ENCODE assay signal across 9 mouse cellular contexts in genomic region chr11:70506385-70506784, GRCm38 (mm10). TPM values are rescaled to one million over a fixed set of nuclear protein-coding genes. Genes with fewer than 3 reads are reported as not detected.
DNase-seq lines count a peak whose midpoint lies in the region; ATAC-seq and TF ChIP-seq lines count a peak whose summit lies in the region.
"Had no signal": no experiment of that assay in that cellular context is flagged by ENCODE, and none has a peak within 500 bp of the region (broad histone marks: within the 10 kb centered on the region; RNA-seq: fewer than 3 reads in every experiment).

No protein-coding gene starts in this region.

- H3K27ac ChIP-seq in heart, embryonic 12.5 days (ENCODE audit: poor library complexity, severe bottlenecking) = no peak overlapping the region
- no peak overlapping the region for H3K27ac ChIP-seq in ES-Bruce4 (ENCODE audit: insufficient read depth, low read length)
- H3K27ac ChIP-seq in heart, embryonic 14.5 days (replicated peaks in 1 of 2; ENCODE audit: control insufficient read depth in 1 of 2, insufficient read depth in 1 of 2, low read depth in 2 of 2, low read length in 2 of 2) = no peak overlapping the region
- no peak overlapping the region for H3K27ac ChIP-seq in testis, adult 2 months (ENCODE audit: control insufficient read depth, insufficient read depth, low read depth, low read length)
- H3K27ac ChIP-seq: lung, embryonic 15.5 days had no signal

- H3K4me1 ChIP-seq in heart, embryonic 12.5 days (replicated peaks) = 0 out of 2 replicates have a peak, but pooled peaks cover 4% of the 10 kb centered on the region
- peaks cover 5% of the 10 kb centered on the region for H3K4me1 ChIP-seq in ES-Bruce4 (ENCODE audit: control insufficient read depth, insufficient read depth, low read length)
- 0 out of 4 replicates have a peak, but pooled peaks cover 3 to 4% of the 10 kb centered on the region in 2 experiments for H3K4me1 ChIP-seq in heart, embryonic 14.5 days (ENCODE audit: control insufficient read depth in 2 of 2, insufficient read depth in 2 of 2, low read length in 2 of 2)
- H3K4me1 ChIP-seq in testis, adult 2 months (ENCODE audit: control insufficient read depth, insufficient read depth, low read length) = peaks cover 9% of the 10 kb centered on the region

- no peaks in the 10 kb centered on the region for H3K9me3 ChIP-seq in heart, embryonic 12.5 days (replicated peaks)
- H3K9me3 ChIP-seq in ES-Bruce4 (replicated peaks; ENCODE audit: control insufficient read depth, insufficient read depth, low read length, poor library complexity, severe bottlenecking) = no peaks in the 10 kb centered on the region
- no peaks in the 10 kb centered on the region for H3K9me3 ChIP-seq in heart, embryonic 14.5 days (ENCODE audit: control insufficient read depth, low read length)
- H3K9me3 ChIP-seq: lung, embryonic 15.5 days had no signal

- H3K4me3 ChIP-seq in heart, embryonic 12.5 days = no peak overlapping the region
- H3K4me3 ChIP-seq in ES-Bruce4 (ENCODE audit: low read depth, low read length) = no peak overlapping the region
- no peak overlapping the region for H3K4me3 ChIP-seq in heart, embryonic 14.5 days (ENCODE audit: control insufficient read depth in 1 of 2, insufficient read depth in 1 of 2, low read depth in 1 of 2, low read length in 2 of 2)
- no peak overlapping the region for H3K4me3 ChIP-seq in testis, adult 2 months (ENCODE audit: control insufficient read depth, low read depth, low read length)
- H3K4me3 ChIP-seq: lung, embryonic 15.5 days had no signal

- TF ChIP-seq CTCF in ES-Bruce4 (IDR thresholded peaks at IDR 0.05; ENCODE audit: low read depth, low read length) = peak; percentile 48
- TF ChIP-seq CTCF in testis, adult 2 months (IDR thresholded peaks at IDR 0.05; ENCODE audit: control insufficient read depth, insufficient read depth, insufficient replicate concordance, low read depth, low read length) = peak; percentile 21; the same call in 1 of the 2 replicates

- no peaks in the 10 kb centered on the region for H3K36me3 ChIP-seq in heart, embryonic 12.5 days
- H3K36me3 ChIP-seq in ES-Bruce4 (ENCODE audit: control insufficient read depth, insufficient read depth, low read length, poor library complexity, severe bottlenecking) = no peaks in the 10 kb centered on the region
- H3K36me3 ChIP-seq in heart, embryonic 14.5 days (ENCODE audit: control insufficient read depth, insufficient read depth, low read length) = no peaks in the 10 kb centered on the region
- H3K36me3 ChIP-seq in testis, adult 2 months (ENCODE audit: control insufficient read depth, insufficient read depth, low read length) = no peaks in the 10 kb centered on the region
- H3K36me3 ChIP-seq: lung, embryonic 15.5 days had no signal

- no peak for TF ChIP-seq POLR2A in ES-Bruce4 (IDR thresholded peaks at IDR 0.05; ENCODE audit: insufficient read depth, low read length)
- no peak for TF ChIP-seq POLR2A in testis, adult 2 months (IDR thresholded peaks at IDR 0.05; ENCODE audit: control insufficient read depth, low read depth, low read length)

- no peak overlapping the region; the same call in 1 of the 2 replicates for H3K4me2 ChIP-seq in heart, embryonic 12.5 days
- peak overlapping the region; percentile 26; the same call in 1 of the 2 replicates for H3K4me2 ChIP-seq in heart, embryonic 14.5 days (ENCODE audit: low read length)
- H3K4me2 ChIP-seq: lung, embryonic 15.5 days had no signal

- no peak for ATAC-seq in heart, embryonic 12.5 days (ENCODE audit: insufficient number of reproducible peaks, low FRiP score)
- ATAC-seq in heart, embryonic 14.5 days (ENCODE audit: insufficient number of reproducible peaks, insufficient read depth, low FRiP score, low read depth) = no peak

- H3K27me3 ChIP-seq in heart, embryonic 12.5 days (replicated peaks) = peaks cover 33% of the 10 kb centered on the region
- H3K27me3 ChIP-seq in ES-Bruce4 (ENCODE audit: control insufficient read depth, insufficient read depth, low read length, poor library complexity, severe bottlenecking) = no peaks in the 10 kb centered on the region
- H3K27me3 ChIP-seq in heart, embryonic 14.5 days (ENCODE audit: control insufficient read depth, insufficient read depth, low read length) = peaks cover 10% of the 10 kb centered on the region; the same call in 1 of the 2 replicates
- no peaks in the 10 kb centered on the region for H3K27me3 ChIP-seq in testis, adult 2 months (ENCODE audit: control insufficient read depth, insufficient read depth, low read length)

- WGBS in heart, embryonic 12.5 days = 17% methylated on average over 4 of the region's 4 CpGs
- 19% methylated on average over 4 of the region's 4 CpGs for WGBS in heart, embryonic 14.5 days

- DNase-seq in heart, adult 11 months = peak; percentile 94
- DNase-seq in cerebellum, postnatal 25 days = peak; percentile 27 to 63
- peak; percentile 70 to 77 for DNase-seq in layer of hippocampus, postnatal 10 days (ENCODE audit: low spot score in 2 of 2)
- DNase-seq in mesoderm, embryonic 11.5 days (ENCODE audit: low read depth, low spot score) = peak; percentile 62

- TF ChIP-seq EP300 in ES-Bruce4 (IDR thresholded peaks at IDR 0.05; ENCODE audit: insufficient read depth, low read depth, low read length) = no peak

- no peak overlapping the region for H3K9ac ChIP-seq in heart, embryonic 12.5 days
- no peak overlapping the region for H3K9ac ChIP-seq in ES-Bruce4 (ENCODE audit: low read depth, poor library complexity, severe bottlenecking)
- no peak overlapping the region for H3K9ac ChIP-seq in heart, embryonic 14.5 days (ENCODE audit: low read length)
- H3K9ac ChIP-seq: lung, embryonic 15.5 days had no signal

RNA-seq across cellular contexts. Expression of gene Tm4sf5, which starts 1.3 kb away (rescaled TPM):
- 9.7 and 11.3 TPM in 2 replicates for polyA plus RNA-seq in heart, embryonic 12.5 days (2016; fragmentation: Nextera tagmentation; extraction: Ambion mirVana)
- 1.8 and 3.5 TPM in 2 replicates for polyA plus RNA-seq in ES-Bruce4 (2011; ENCODE audit: insufficient read depth, insufficient read length, low read depth, missing spikeins)
- polyA plus RNA-seq in heart, embryonic 14.5 days (2014; fragmentation: Nextera tagmentation; extraction: Ambion mirVana) = 8.7 and 10.5 TPM in 2 replicates
- total RNA-seq in layer of hippocampus, postnatal 10 days (2021) = not detected
- 1.2 TPM in 2 replicates for polyA plus RNA-seq in testis, adult 2 months (2012; rRNA removed)

RNA-seq across cellular contexts. Expression of gene Vmo1, which starts 8.0 kb away (rescaled TPM):
- polyA plus RNA-seq in heart, embryonic 12.5 days (2016; fragmentation: Nextera tagmentation; extraction: Ambion mirVana) = 0.30 and 0.54 TPM in 2 replicates
- not detected in 2 replicates for polyA plus RNA-seq in ES-Bruce4 (2011; ENCODE audit: insufficient read depth, insufficient read length, low read depth, missing spikeins)
- polyA plus RNA-seq in heart, embryonic 14.5 days (2014; fragmentation: Nextera tagmentation; extraction: Ambion mirVana) = 0.32 and 0.43 TPM in 2 replicates
- total RNA-seq in layer of hippocampus, postnatal 10 days (2021) = not detected
- polyA plus RNA-seq in testis, adult 2 months (2012; rRNA removed) = 0.30 and 0.36 TPM in 2 replicates

RNA-seq across cellular contexts. Expression of gene Gltpd2, which starts 12.6 kb away (rescaled TPM):
- 0.23 and 0.65 TPM in 2 replicates for polyA plus RNA-seq in heart, embryonic 12.5 days (2016; fragmentation: Nextera tagmentation; extraction: Ambion mirVana)
- polyA plus RNA-seq in ES-Bruce4 (2011; ENCODE audit: insufficient read depth, insufficient read length, low read depth, missing spikeins) = not detected in 2 replicates
- 0.27 and 0.49 TPM in 2 replicates for polyA plus RNA-seq in heart, embryonic 14.5 days (2014; fragmentation: Nextera tagmentation; extraction: Ambion mirVana)
- total RNA-seq in layer of hippocampus, postnatal 10 days (2021) = not detected
- polyA plus RNA-seq in testis, adult 2 months (2012; rRNA removed) = not detected in 2 replicates

RNA-seq across cellular contexts. Expression of gene Psmb6, which starts 18.8 kb away (rescaled TPM):
- polyA plus RNA-seq in heart, embryonic 12.5 days (2016; fragmentation: Nextera tagmentation; extraction: Ambion mirVana) = 575 and 577 TPM in 2 replicates
- 244 and 250 TPM in 2 replicates for polyA plus RNA-seq in ES-Bruce4 (2011; ENCODE audit: insufficient read depth, insufficient read length, low read depth, missing spikeins)
- 625 and 657 TPM in 2 replicates for polyA plus RNA-seq in heart, embryonic 14.5 days (2014; fragmentation: Nextera tagmentation; extraction: Ambion mirVana)
- 100 to 1,000 TPM; 221 to 229 TPM for total RNA-seq in layer of hippocampus, postnatal 10 days (2021)
- polyA plus RNA-seq in testis, adult 2 months (2012; rRNA removed) = 385 and 389 TPM in 2 replicates

RNA-seq across cellular contexts. Expression of gene Gm40193, which starts 26.4 kb away (rescaled TPM):
- not detected in 2 replicates for polyA plus RNA-seq in heart, embryonic 12.5 days (2016; fragmentation: Nextera tagmentation; extraction: Ambion mirVana)
- not detected in 2 replicates for polyA plus RNA-seq in ES-Bruce4 (2011; ENCODE audit: insufficient read depth, insufficient read length, low read depth, missing spikeins)
- not detected in 2 replicates for polyA plus RNA-seq in heart, embryonic 14.5 days (2014; fragmentation: Nextera tagmentation; extraction: Ambion mirVana)
- total RNA-seq in layer of hippocampus, postnatal 10 days (2021) = not detected
- polyA plus RNA-seq in testis, adult 2 months (2012; rRNA removed) = not detected in 2 replicates
- polyA plus RNA-seq: lung, embryonic 15.5 days had no signal
